In the genomic region with DNA sequence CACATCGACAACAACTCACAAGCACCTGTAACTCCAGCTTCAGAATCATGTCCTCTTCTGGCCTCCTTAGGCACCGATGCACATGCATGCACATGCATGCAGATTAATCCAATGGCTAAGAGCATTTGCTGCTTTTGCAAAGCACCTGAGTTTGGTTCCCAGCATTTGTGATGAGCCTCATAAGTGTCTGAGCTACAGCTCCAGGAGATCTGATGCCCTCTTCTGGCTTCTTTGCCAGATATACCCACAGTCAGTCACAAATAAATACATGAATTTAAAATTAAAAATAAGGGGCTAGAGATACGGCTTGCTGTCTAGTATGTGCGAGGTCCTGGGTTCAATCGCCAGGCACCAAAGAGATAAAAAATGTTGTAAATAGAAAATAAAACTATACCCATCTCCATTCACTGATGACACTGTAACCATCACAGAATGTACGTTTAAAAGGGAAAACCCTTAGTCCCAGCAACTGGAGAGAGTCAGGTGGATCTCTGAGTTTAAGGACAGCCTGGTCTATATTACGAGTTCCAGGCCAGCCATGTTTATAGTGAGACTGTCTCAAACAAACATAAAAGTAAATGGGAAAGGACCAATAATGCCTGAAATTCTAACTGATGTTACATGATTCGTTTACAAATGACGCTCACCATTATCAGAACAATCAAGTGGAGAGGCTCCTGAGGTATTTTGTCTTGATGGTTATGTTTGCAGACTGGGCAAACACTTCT, we compare ENCODE assay signal across 8 mouse cellular contexts. TPM values are rescaled to one million over a fixed set of nuclear protein-coding genes. Genes with fewer than 3 reads are reported as not detected.
DNase-seq lines count a peak whose midpoint lies in the region; ATAC-seq and TF ChIP-seq lines count a peak whose summit lies in the region.

No protein-coding gene starts in this region.

- H3K27ac ChIP-seq in embryonic facial prominence, embryonic 14.5 days (replicated peaks; ENCODE audit: low read depth, low read length): peak overlapping the region; percentile 98; the same call in 1 of the 2 replicates
- H3K27ac ChIP-seq in limb, embryonic 11.5 days (replicated peaks; ENCODE audit: low read depth, low read length): no peak overlapping the region

- H3K27me3 ChIP-seq in embryonic facial prominence, embryonic 14.5 days (replicated peaks; ENCODE audit: control insufficient read depth, insufficient read depth, low read length): no peaks in the 10 kb centered on the region
- H3K27me3 ChIP-seq in limb, embryonic 11.5 days (ENCODE audit: control insufficient read depth, insufficient read depth, low read length): no peaks in the 10 kb centered on the region

- H3K9me3 ChIP-seq in embryonic facial prominence, embryonic 14.5 days (ENCODE audit: control insufficient read depth, low read length): no peaks in the 10 kb centered on the region
- H3K9me3 ChIP-seq in limb, embryonic 11.5 days (ENCODE audit: control insufficient read depth, low read length): no peaks in the 10 kb centered on the region

- no peak for ATAC-seq in embryonic facial prominence, embryonic 14.5 days (ENCODE audit: low read depth)
- no peak for ATAC-seq in limb, embryonic 11.5 days (ENCODE audit: insufficient number of reproducible peaks, low FRiP score, low TSS enrichment, low read depth)

- no peak for TF ChIP-seq POLR2A in lung, adult 2 months (IDR thresholded peaks at IDR 0.05; ENCODE audit: borderline replicate concordance, extremely low read depth, low read depth, low read length)

- H3K4me1 ChIP-seq in lung, adult 2 months (ENCODE audit: control insufficient read depth, insufficient read depth, low read length): peaks cover 6% of the 10 kb centered on the region
- peaks cover 23% of the 10 kb centered on the region for H3K4me1 ChIP-seq in embryonic facial prominence, embryonic 14.5 days (ENCODE audit: control insufficient read depth, insufficient read depth, low read length)
- peaks cover 15% of the 10 kb centered on the region for H3K4me1 ChIP-seq in limb, embryonic 11.5 days (ENCODE audit: control insufficient read depth, insufficient read depth, low read length)

- H3K36me3 ChIP-seq in embryonic facial prominence, embryonic 14.5 days (ENCODE audit: control insufficient read depth, insufficient read depth, low read length): no peaks in the 10 kb centered on the region
- no peaks in the 10 kb centered on the region for H3K36me3 ChIP-seq in limb, embryonic 11.5 days (ENCODE audit: control insufficient read depth, insufficient read depth, low read length)

- H3K4me2 ChIP-seq in embryonic facial prominence, embryonic 14.5 days (ENCODE audit: low read depth, low read length): peak overlapping the region; percentile 84
- peak overlapping the region; percentile 78 for H3K4me2 ChIP-seq in limb, embryonic 11.5 days (ENCODE audit: low read depth, severe bottlenecking)

- DNase-seq in lung, adult 2 months: no peak
- DNase-seq in lung, postnatal 25 days (ENCODE audit: low spot score): no peak
- peak; percentile 33 for DNase-seq in embryonic facial prominence, embryonic 14.5 days (ENCODE audit: low spot score)
- DNase-seq in limb, embryonic 11.5 days (ENCODE audit: low spot score): no peak
- DNase-seq in retina, embryonic 14.5 days (ENCODE audit: low spot score): peak; percentile 22
- no peak for DNase-seq in adrenal gland, postnatal 14 days
- DNase-seq in adrenal gland, postnatal 36 days: no peak
- no peak for DNase-seq in right cerebral cortex, postnatal 14 days

- no peak for TF ChIP-seq CTCF in lung, adult 2 months (IDR thresholded peaks at IDR 0.05; ENCODE audit: insufficient read depth, low read length)

- peak overlapping the region; percentile 97 for H3K9ac ChIP-seq in embryonic facial prominence, embryonic 14.5 days (ENCODE audit: low read depth, low read length)
- H3K9ac ChIP-seq in limb, embryonic 11.5 days (ENCODE audit: low read length): peak overlapping the region; percentile 100

- H3K4me3 ChIP-seq in lung, adult 2 months (replicated peaks; ENCODE audit: extremely low read depth, low read depth, low read length): peak overlapping the region; percentile 93
- peak overlapping the region; percentile 92 for H3K4me3 ChIP-seq in embryonic facial prominence, embryonic 14.5 days (ENCODE audit: low read depth, low read length)
- peak overlapping the region; percentile 96 for H3K4me3 ChIP-seq in limb, embryonic 11.5 days (ENCODE audit: low read depth, low read length)

- WGBS in lung, adult 2 months: 45% methylated on average over 9 of the region's 9 CpGs
- 40% methylated on average over 9 of the region's 9 CpGs for WGBS in embryonic facial prominence, embryonic 14.5 days
- 53% methylated on average over 9 of the region's 9 CpGs for WGBS in limb, embryonic 11.5 days

RNA-seq across cellular contexts. Expression of gene Fnbp1l, which starts 1.7 kb away (rescaled TPM):
- 20.1 and 40.4 TPM in 2 replicates for polyA plus RNA-seq in lung, adult 2 months (2012; rRNA removed)
- polyA plus RNA-seq in embryonic facial prominence, embryonic 14.5 days (2014; fragmentation: Nextera tagmentation; extraction: Ambion mirVana): 36.8 and 44.6 TPM in 2 replicates
- 81.3 and 86.4 TPM in 2 replicates for polyA plus RNA-seq in limb, embryonic 11.5 days (2014; fragmentation: Nextera tagmentation; extraction: Ambion mirVana)
- 28.9 and 32.2 TPM in 2 replicates for total RNA-seq in adrenal gland, postnatal 14 days (2021)
- 10 to 100 TPM; 16.8 to 21.5 TPM for total RNA-seq in adrenal gland, postnatal 36 days (2021)

Comparison
In these comparisons a context has a peak if more than half of its experiments do, and no peak if none do; other contexts are left out.
1. DNase-seq: peak in embryonic facial prominence, embryonic 14.5 days (single experiment) and retina, embryonic 14.5 days (single experiment); none in lung, adult 2 months (single experiment), lung, postnatal 25 days (single experiment), limb, embryonic 11.5 days (single experiment), adrenal gland, postnatal 14 days (single experiment), adrenal gland, postnatal 36 days (0 of 2) and right cerebral cortex, postnatal 14 days (single experiment).
2. Peak in every context shown above with its lines, with median percentiles within 50 percentile points of each other: H3K4me3 ChIP-seq.